Mouse (Mus musculus): ENCODE results near the gene Cpn2. TPM values are rescaled to one million over a fixed set of nuclear protein-coding genes. Genes with fewer than 3 reads are reported as not detected.

Gene Cpn2
- polyA plus RNA-seq, 1 experiment from 2014 or later = not detected

GRCm38 (mm10) chr16:30275558-30276340 lies 8.4 kb upstream of the Cpn2 start:
- H3K27me3 ChIP-seq = no peaks in the 10 kb centered on the region; the same call in 1 of the 2 replicates
- H3K9me3 ChIP-seq = no peaks in the 10 kb centered on the region
- H3K36me3 ChIP-seq = no peaks in the 10 kb centered on the region
- peaks cover 42% of the 10 kb centered on the region for H3K4me1 ChIP-seq (replicated peaks)
- no peak for ATAC-seq (ENCODE audit: insufficient number of reproducible peaks, insufficient read depth, low FRiP score, low TSS enrichment, low read depth)
- WGBS = 87% methylated on average over 15 of the region's 15 CpGs
- no peak overlapping the region for H3K4me2 ChIP-seq
- no peak overlapping the region for H3K4me3 ChIP-seq (replicated peaks)
- no peak overlapping the region for H3K27ac ChIP-seq
- no peak overlapping the region for H3K9ac ChIP-seq (replicated peaks)

GRCm38 (mm10) chr16:30273065-30273464 lies 5.8 kb upstream of the Cpn2 start:
- H3K36me3 ChIP-seq = no peaks in the 10 kb centered on the region
- ATAC-seq (ENCODE audit: insufficient number of reproducible peaks, insufficient read depth, low FRiP score, low TSS enrichment, low read depth) = no peak
- H3K4me1 ChIP-seq (replicated peaks) = peaks cover 30% of the 10 kb centered on the region
- H3K9me3 ChIP-seq = no peaks in the 10 kb centered on the region
- WGBS = 96% methylated on average over 8 of the region's 8 CpGs
- no peak overlapping the region for H3K9ac ChIP-seq (replicated peaks)
- no peak overlapping the region for H3K27ac ChIP-seq
- H3K4me3 ChIP-seq (replicated peaks) = no peak overlapping the region
- no peak overlapping the region for H3K4me2 ChIP-seq
- no peaks in the 10 kb centered on the region; the same call in 1 of the 2 replicates for H3K27me3 ChIP-seq

- peak overlapping the region; percentile 81 for H3K27ac ChIP-seq
- no peak overlapping the region for H3K4me3 ChIP-seq (replicated peaks)
- H3K4me2 ChIP-seq = no peak overlapping the region
- H3K9ac ChIP-seq (replicated peaks) = no peak overlapping the region
- 69% methylated on average over 6 of the region's 6 CpGs for WGBS
- no peaks in the 10 kb centered on the region for H3K9me3 ChIP-seq
- no peaks in the 10 kb centered on the region for H3K36me3 ChIP-seq
- no peak for ATAC-seq (ENCODE audit: insufficient number of reproducible peaks, insufficient read depth, low FRiP score, low TSS enrichment, low read depth)
- H3K27me3 ChIP-seq = no peaks in the 10 kb centered on the region
- peaks cover 24% of the 10 kb centered on the region for H3K4me1 ChIP-seq (replicated peaks)
These were observed 4.8 kb upstream of the Cpn2 start for GRCm38 (mm10) chr16:30271941-30272595.

GRCm38 (mm10) chr16:30271223-30271761 lies 4.0 kb upstream of the Cpn2 start:
- Histone ChIP-seq H3K4me3 (replicated peaks) (no peak overlapping the region), H3K4me1 (replicated peaks) (peaks cover 24% of the 10 kb centered on the region), H3K27ac (peak overlapping the region; percentile 81), H3K9me3 (no peaks in the 10 kb centered on the region), H3K4me2 (no peak overlapping the region), H3K36me3 (no peaks in the 10 kb centered on the region), H3K9ac (replicated peaks) (no peak overlapping the region), H3K27me3 (no peaks in the 10 kb centered on the region)
- ATAC-seq (ENCODE audit: insufficient number of reproducible peaks, insufficient read depth, low FRiP score, low TSS enrichment, low read depth) = no peak
- 36% methylated on average over 8 of the region's 8 CpGs for WGBS

- H3K27me3 ChIP-seq = no peaks in the 10 kb centered on the region
- 79% methylated on average over 5 of the region's 5 CpGs for WGBS
- no peak overlapping the region for H3K9ac ChIP-seq (replicated peaks)
- ATAC-seq (ENCODE audit: insufficient number of reproducible peaks, insufficient read depth, low FRiP score, low TSS enrichment, low read depth) = no peak
- peaks cover 9% of the 10 kb centered on the region for H3K4me1 ChIP-seq (replicated peaks)
- no peak overlapping the region for H3K4me3 ChIP-seq (replicated peaks)
- no peak overlapping the region for H3K4me2 ChIP-seq
- no peaks in the 10 kb centered on the region for H3K36me3 ChIP-seq
- no peaks in the 10 kb centered on the region for H3K9me3 ChIP-seq
- H3K27ac ChIP-seq = no peak overlapping the region
These were observed 738 bp downstream of the Cpn2 start for GRCm38 (mm10) chr16:30266561-30266960.

- H3K9me3 ChIP-seq = no peaks in the 10 kb centered on the region
- no peak for ATAC-seq (ENCODE audit: insufficient number of reproducible peaks, insufficient read depth, low FRiP score, low TSS enrichment, low read depth)
These were observed 1.7 kb downstream of the Cpn2 start for GRCm38 (mm10) chr16:30265611-30266010.

GRCm38 (mm10) chr16:30263156-30263555 lies 4.1 kb downstream of the Cpn2 start:
- ATAC-seq (ENCODE audit: insufficient number of reproducible peaks, insufficient read depth, low FRiP score, low TSS enrichment, low read depth) = no peak
- 57% methylated on average over 4 of the region's 4 CpGs for WGBS

More at GRCm38 (mm10) chr16:30265611-30266010, 1.7 kb downstream of the Cpn2 start:
- no peaks in the 10 kb centered on the region for H3K36me3 ChIP-seq
- 63% methylated on average over 4 of the region's 4 CpGs for WGBS
- H3K27ac ChIP-seq = no peak overlapping the region
- H3K4me1 ChIP-seq (replicated peaks) = no peaks in the 10 kb centered on the region
- H3K9ac ChIP-seq (replicated peaks) = no peak overlapping the region
- no peak overlapping the region for H3K4me2 ChIP-seq
- no peaks in the 10 kb centered on the region for H3K27me3 ChIP-seq
- no peak overlapping the region for H3K4me3 ChIP-seq (replicated peaks)

GRCm38 (mm10) chr16:30262664-30263063 lies 4.6 kb downstream of the Cpn2 start:
- Histone ChIP-seq H3K27me3 (no peaks in the 10 kb centered on the region), H3K4me3 (replicated peaks) (no peak overlapping the region), H3K4me1 (replicated peaks) (no peaks in the 10 kb centered on the region), H3K9ac (replicated peaks) (no peak overlapping the region), H3K9me3 (no peaks in the 10 kb centered on the region), H3K36me3 (no peaks in the 10 kb centered on the region), H3K4me2 (no peak overlapping the region), H3K27ac (no peak overlapping the region)
- 0% methylated on average over 2 of the region's 2 CpGs for WGBS
- ATAC-seq (ENCODE audit: insufficient number of reproducible peaks, insufficient read depth, low FRiP score, low TSS enrichment, low read depth) = no peak

More at GRCm38 (mm10) chr16:30263156-30263555, 4.1 kb downstream of the Cpn2 start:
- Histone ChIP-seq H3K4me3 (replicated peaks) (no peak overlapping the region), H3K4me1 (replicated peaks) (no peaks in the 10 kb centered on the region), H3K9ac (replicated peaks) (no peak overlapping the region), H3K36me3 (no peaks in the 10 kb centered on the region), H3K27me3 (no peaks in the 10 kb centered on the region), H3K27ac (no peak overlapping the region), H3K9me3 (no peaks in the 10 kb centered on the region), H3K4me2 (no peak overlapping the region)

GRCm38 (mm10) chr16:30262157-30262556 lies 5.1 kb downstream of the Cpn2 start:
- no peak overlapping the region for H3K4me2 ChIP-seq
- no peaks in the 10 kb centered on the region for H3K36me3 ChIP-seq
- WGBS = 90% methylated on average over 10 of the region's 10 CpGs
- H3K27ac ChIP-seq = no peak overlapping the region
- H3K4me1 ChIP-seq (replicated peaks) = no peaks in the 10 kb centered on the region
- H3K9me3 ChIP-seq = no peaks in the 10 kb centered on the region
- no peak for ATAC-seq (ENCODE audit: insufficient number of reproducible peaks, insufficient read depth, low FRiP score, low TSS enrichment, low read depth)
- no peak overlapping the region for H3K4me3 ChIP-seq (replicated peaks)
- no peak overlapping the region for H3K9ac ChIP-seq (replicated peaks)
- no peaks in the 10 kb centered on the region for H3K27me3 ChIP-seq

- no peaks in the 10 kb centered on the region for H3K4me1 ChIP-seq (replicated peaks)
- H3K27ac ChIP-seq = no peak overlapping the region
- 88% methylated on average over 9 of the region's 9 CpGs for WGBS
- H3K36me3 ChIP-seq = no peaks in the 10 kb centered on the region
- ATAC-seq (ENCODE audit: insufficient number of reproducible peaks, insufficient read depth, low FRiP score, low TSS enrichment, low read depth) = no peak
- no peaks in the 10 kb centered on the region for H3K9me3 ChIP-seq
- no peak overlapping the region for H3K9ac ChIP-seq (replicated peaks)
- no peaks in the 10 kb centered on the region for H3K27me3 ChIP-seq
- no peak overlapping the region for H3K4me2 ChIP-seq
- no peak overlapping the region for H3K4me3 ChIP-seq (replicated peaks)
These were observed 6.0 kb downstream of the Cpn2 start for GRCm38 (mm10) chr16:30261341-30261740.

GRCm38 (mm10) chr16:30260012-30260635 lies 7.2 kb downstream of the Cpn2 start:
- 86% methylated on average over 15 of the region's 15 CpGs for WGBS
- H3K4me1 ChIP-seq (replicated peaks) = 0 out of 2 replicates have a peak, but pooled peaks cover 3% of the 10 kb centered on the region
- H3K4me3 ChIP-seq (replicated peaks) = no peak overlapping the region
- no peak for ATAC-seq (ENCODE audit: insufficient number of reproducible peaks, insufficient read depth, low FRiP score, low TSS enrichment, low read depth)
- no peak overlapping the region for H3K9ac ChIP-seq (replicated peaks)
- H3K27ac ChIP-seq = no peak overlapping the region
- no peaks in the 10 kb centered on the region for H3K27me3 ChIP-seq
- no peak overlapping the region for H3K4me2 ChIP-seq
- H3K9me3 ChIP-seq = no peaks in the 10 kb centered on the region
- H3K36me3 ChIP-seq = no peaks in the 10 kb centered on the region

All from limb, embryonic 12.5 days (tissue).